Mouse (Mus musculus): ENCODE data around the gene Cebpzos. TPM values are rescaled to one million over a fixed set of nuclear protein-coding genes. Genes with fewer than 3 reads are reported as not detected.
A peak's percentile ranks its signal among the peaks of the same experiment; 100 is the strongest.

Cebpzos gene
- polyA plus RNA-seq, 1 experiment from 2014 or later: 112 TPM

GRCm38 (mm10) chr17:78906892-78907291 is 9.4 kb upstream of the Cebpzos start, which contains the start of gene Sult6b1:
Gene Sult6b1 (minus strand): TSS chr17:78906992.
- 85% methylated on average over 5 of the region's 5 CpGs for WGBS
- no peak within 1 kb of the TSS for H3K27ac ChIP-seq
- ATAC-seq (ENCODE audit: low FRiP score): no peak

DNA sequence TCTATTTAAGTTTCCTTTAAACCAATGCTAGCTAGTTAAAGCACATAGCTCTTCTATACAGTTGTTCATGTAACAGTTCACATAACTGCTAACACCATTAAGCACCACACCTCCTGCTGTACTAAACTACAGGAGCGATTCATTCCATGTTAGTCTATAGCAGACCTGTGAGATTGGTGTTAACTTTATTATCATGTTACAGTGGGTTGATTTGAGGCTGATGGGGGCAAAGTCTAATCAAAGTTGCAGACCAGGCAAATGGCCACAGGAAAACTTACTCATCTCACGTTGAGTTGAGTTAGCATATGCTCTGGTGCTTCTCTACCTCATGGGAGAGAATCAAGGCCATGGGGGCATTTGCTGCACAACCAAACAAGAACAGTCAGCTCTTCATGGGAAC is 6.9 kb upstream of the Cebpzos start:
- no peak overlapping the region for H3K4me2 ChIP-seq
- ATAC-seq (ENCODE audit: low FRiP score): no peak
- H3K9ac ChIP-seq: no peak overlapping the region
- H3K9me3 ChIP-seq: no peaks in the 10 kb centered on the region
- no peak overlapping the region for H3K27ac ChIP-seq
- no peaks in the 10 kb centered on the region for H3K4me1 ChIP-seq
- no peak overlapping the region for H3K4me3 ChIP-seq (replicated peaks)
- WGBS: 82% methylated on average over 2 of the region's 2 CpGs
- no peaks in the 10 kb centered on the region for H3K36me3 ChIP-seq (replicated peaks)
- no peaks in the 10 kb centered on the region; the same call in 1 of the 2 replicates for H3K27me3 ChIP-seq

More at GRCm38 (mm10) chr17:78906892-78907291, 9.4 kb upstream of the Cebpzos start, which contains the start of gene Sult6b1:
- H3K4me2 ChIP-seq: no peak within 1 kb of the TSS
- H3K27me3 ChIP-seq: no peaks in the 10 kb centered on the region; the same call in 1 of the 2 replicates
- H3K4me3 ChIP-seq (replicated peaks): no peak within 1 kb of the TSS
- H3K9ac ChIP-seq: no peak within 1 kb of the TSS
- no peaks in the 10 kb centered on the region for H3K4me1 ChIP-seq
- no peaks in the 10 kb centered on the region for H3K9me3 ChIP-seq
- H3K36me3 ChIP-seq (replicated peaks): no peaks in the 10 kb centered on the region

GRCm38 (mm10) chr17:78912861-78913281 is 3.4 kb upstream of the Cebpzos start:
- WGBS: 35% methylated on average over 6 of the region's 6 CpGs
- Histone ChIP-seq H3K27ac (no peak overlapping the region), H3K9ac (no peak overlapping the region), H3K4me2 (peak overlapping the region; percentile 47), H3K9me3 (no peaks in the 10 kb centered on the region), H3K4me1 (peaks cover 16% of the 10 kb centered on the region), H3K36me3 (replicated peaks) (no peaks in the 10 kb centered on the region), H3K4me3 (replicated peaks) (peak overlapping the region; percentile 37), H3K27me3 (no peaks in the 10 kb centered on the region; the same call in 1 of the 2 replicates)
- ATAC-seq (ENCODE audit: low FRiP score): peak; percentile 67

GRCm38 (mm10) chr17:78913921-78914320 is 2.4 kb upstream of the Cebpzos start:
- Histone ChIP-seq H3K4me3 (replicated peaks) (no peak overlapping the region), H3K4me1 (peaks cover 18% of the 10 kb centered on the region), H3K36me3 (replicated peaks) (no peaks in the 10 kb centered on the region), H3K4me2 (no peak overlapping the region), H3K27ac (no peak overlapping the region), H3K9ac (no peak overlapping the region), H3K9me3 (no peaks in the 10 kb centered on the region), H3K27me3 (no peaks in the 10 kb centered on the region)
- WGBS: 73% methylated on average over 3 of the region's 3 CpGs
- no peak for ATAC-seq (ENCODE audit: low FRiP score)

- WGBS: 59% methylated on average over 6 of the region's 6 CpGs
- Histone ChIP-seq H3K4me3 (replicated peaks) (peak overlapping the region; percentile 63), H3K9ac (0 out of 2 replicates have a peak overlapping the region, but pooled peaks have one; percentile 74), H3K4me1 (peaks cover 18% of the 10 kb centered on the region), H3K4me2 (peak overlapping the region; percentile 69), H3K27ac (peak overlapping the region; percentile 81; the same call in 1 of the 2 replicates), H3K36me3 (replicated peaks) (peaks cover 16% of the 10 kb centered on the region), H3K27me3 (no peaks in the 10 kb centered on the region), H3K9me3 (no peaks in the 10 kb centered on the region)
- peak; percentile 15 for ATAC-seq (ENCODE audit: low FRiP score)
Observed at GRCm38 (mm10) chr17:78915772-78916171, 528 bp upstream of the Cebpzos start.

DNA sequence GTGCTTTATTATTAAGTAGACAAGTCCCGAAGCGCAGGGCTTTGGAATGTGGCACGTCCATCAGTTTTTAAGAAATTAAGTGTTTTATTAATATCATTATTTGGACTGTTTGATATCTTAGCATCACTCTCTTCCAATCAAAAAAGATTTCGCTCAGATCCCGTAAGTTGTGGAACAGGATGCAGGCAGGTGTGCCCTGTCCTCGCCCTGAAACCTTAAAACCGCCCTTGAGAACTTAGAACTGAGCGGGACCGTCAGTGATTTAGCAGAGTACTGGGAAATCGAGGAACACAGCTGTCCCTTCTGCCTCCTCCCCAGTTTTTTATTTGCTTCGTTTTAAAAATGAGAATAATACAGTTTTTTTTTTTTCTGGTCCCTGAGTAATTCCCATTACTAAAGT is 599 bp downstream of the Cebpzos start:
- no peaks in the 10 kb centered on the region for H3K27me3 ChIP-seq
- peak overlapping the region; percentile 74 for H3K9ac ChIP-seq
- peak; percentile 20; the same call in 1 of the 2 replicates for ATAC-seq (ENCODE audit: low FRiP score)
- H3K4me2 ChIP-seq: peak overlapping the region; percentile 69
- H3K27ac ChIP-seq: peak overlapping the region; percentile 81
- H3K36me3 ChIP-seq (replicated peaks): peaks cover 26% of the 10 kb centered on the region
- peak overlapping the region; percentile 63 for H3K4me3 ChIP-seq (replicated peaks)
- WGBS: 3% methylated on average over 11 of the region's 11 CpGs
- no peaks in the 10 kb centered on the region for H3K9me3 ChIP-seq
- H3K4me1 ChIP-seq: peaks cover 18% of the 10 kb centered on the region

- ATAC-seq (ENCODE audit: low FRiP score): no peak
- Histone ChIP-seq H3K36me3 (replicated peaks) (peaks cover 33% of the 10 kb centered on the region), H3K4me3 (replicated peaks) (0 out of 2 replicates have a peak overlapping the region, but pooled peaks have one; percentile 63), H3K27ac (no peak overlapping the region), H3K4me2 (peak overlapping the region; percentile 69), H3K4me1 (peaks cover 18% of the 10 kb centered on the region), H3K9me3 (no peaks in the 10 kb centered on the region), H3K9ac (no peak overlapping the region), H3K27me3 (no peaks in the 10 kb centered on the region)
- WGBS: 39% methylated on average over 6 of the region's 6 CpGs
Observed at GRCm38 (mm10) chr17:78917696-78918095, 1.4 kb downstream of the Cebpzos start.

GRCm38 (mm10) chr17:78935857-78936256 is 19.6 kb downstream of the Cebpzos start:
- Histone ChIP-seq H3K36me3 (replicated peaks) (peaks cover 47% of the 10 kb centered on the region), H3K9me3 (no peaks in the 10 kb centered on the region), H3K9ac (peak overlapping the region; percentile 76), H3K27me3 (no peaks in the 10 kb centered on the region), H3K4me1 (peaks cover 21% of the 10 kb centered on the region), H3K4me2 (peak overlapping the region; percentile 77), H3K4me3 (replicated peaks) (peak overlapping the region; percentile 76), H3K27ac (no peak overlapping the region)
- no peak for ATAC-seq (ENCODE audit: low FRiP score)
- 82% methylated on average over 2 of the region's 2 CpGs for WGBS

DNA sequence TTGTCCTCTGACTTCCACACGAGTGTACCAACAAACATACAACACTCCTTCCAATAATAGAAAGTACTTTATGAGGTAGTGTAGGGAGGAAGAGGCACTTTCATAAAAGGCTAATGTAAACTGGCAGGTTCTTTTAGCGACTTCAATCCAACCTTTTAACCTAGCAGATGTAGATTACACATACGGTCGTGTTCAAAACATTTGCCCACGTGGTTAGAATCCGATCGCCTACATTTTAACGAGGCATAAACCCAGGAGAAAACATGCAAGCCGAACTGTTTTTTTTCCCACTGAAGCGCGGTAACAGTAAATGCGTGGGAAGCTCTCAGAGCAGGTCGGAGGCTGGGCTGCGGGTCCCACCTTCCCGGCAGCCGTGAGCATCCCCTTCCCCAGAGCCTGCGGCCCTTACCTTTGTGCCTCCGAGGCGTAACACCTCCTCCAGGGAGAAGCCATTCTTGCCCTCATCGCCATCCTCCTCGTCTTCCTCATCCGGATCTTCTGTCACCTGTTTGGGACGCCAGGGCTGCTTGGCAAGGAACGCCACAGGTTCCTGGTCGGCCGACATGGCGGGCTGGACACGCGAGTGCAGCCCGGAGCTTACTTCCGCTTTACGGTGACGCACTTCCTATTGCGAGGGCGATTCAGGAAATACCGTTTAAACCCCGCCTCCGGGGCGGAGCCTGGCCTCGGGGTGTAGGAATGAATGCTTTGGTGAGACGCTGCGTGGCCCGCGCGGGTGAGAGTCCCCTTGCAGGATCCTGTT is 20.3 kb downstream of the Cebpzos start, which contains the start of the genes Cebpz and Ndufaf7:
TSS of gene Cebpz (minus strand) at position 601 of the 763 bp plus-strand sequence.
TSS of gene Ndufaf7 (plus strand) at position 671 of the 763 bp plus-strand sequence.
- Histone ChIP-seq H3K4me1 (peaks cover 21% of the 10 kb centered on the region), H3K27me3 (no peaks in the 10 kb centered on the region), H3K9me3 (no peaks in the 10 kb centered on the region), H3K36me3 (replicated peaks) (peaks cover 42% of the 10 kb centered on the region), H3K9ac (peak within 1 kb of the TSS; percentile 76), H3K4me2 (peak within 1 kb of the TSS; percentile 77), H3K27ac (0 out of 2 replicates have a peak within 1 kb of the TSS, but pooled peaks have one; percentile 31), H3K4me3 (replicated peaks) (peak within 1 kb of the TSS; percentile 76)
- ATAC-seq (ENCODE audit: low FRiP score): peak; percentile 99
- WGBS: under 1% methylated on average over 45 of the region's 45 CpGs

GRCm38 (mm10) chr17:78937229-78937853 is 21.0 kb downstream of the Cebpzos start:
- H3K27me3 ChIP-seq: no peaks in the 10 kb centered on the region
- H3K36me3 ChIP-seq (replicated peaks): peaks cover 42% of the 10 kb centered on the region
- WGBS: 10% methylated on average over 26 of the region's 26 CpGs
- H3K9me3 ChIP-seq: no peaks in the 10 kb centered on the region
- peaks cover 21% of the 10 kb centered on the region for H3K4me1 ChIP-seq
- peak overlapping the region; percentile 76 for H3K9ac ChIP-seq
- H3K4me2 ChIP-seq: peak overlapping the region; percentile 77
- peak; percentile 30; the same call in 1 of the 2 replicates for ATAC-seq (ENCODE audit: low FRiP score)
- 0 out of 2 replicates have a peak overlapping the region, but pooled peaks have one; percentile 31 for H3K27ac ChIP-seq
- H3K4me3 ChIP-seq (replicated peaks): peak overlapping the region; percentile 76

GRCm38 (mm10) chr17:78938927-78939326 is 22.6 kb downstream of the Cebpzos start:
- H3K27ac ChIP-seq: no peak overlapping the region
- H3K9me3 ChIP-seq: no peaks in the 10 kb centered on the region
- H3K27me3 ChIP-seq: no peaks in the 10 kb centered on the region
- 90% methylated on average over 4 of the region's 4 CpGs for WGBS
- no peak overlapping the region for H3K9ac ChIP-seq
- H3K36me3 ChIP-seq (replicated peaks): peaks cover 33% of the 10 kb centered on the region
- no peak overlapping the region for H3K4me3 ChIP-seq (replicated peaks)
- H3K4me2 ChIP-seq: no peak overlapping the region
- H3K4me1 ChIP-seq: peaks cover 16% of the 10 kb centered on the region
- no peak for ATAC-seq (ENCODE audit: low FRiP score)

DNA sequence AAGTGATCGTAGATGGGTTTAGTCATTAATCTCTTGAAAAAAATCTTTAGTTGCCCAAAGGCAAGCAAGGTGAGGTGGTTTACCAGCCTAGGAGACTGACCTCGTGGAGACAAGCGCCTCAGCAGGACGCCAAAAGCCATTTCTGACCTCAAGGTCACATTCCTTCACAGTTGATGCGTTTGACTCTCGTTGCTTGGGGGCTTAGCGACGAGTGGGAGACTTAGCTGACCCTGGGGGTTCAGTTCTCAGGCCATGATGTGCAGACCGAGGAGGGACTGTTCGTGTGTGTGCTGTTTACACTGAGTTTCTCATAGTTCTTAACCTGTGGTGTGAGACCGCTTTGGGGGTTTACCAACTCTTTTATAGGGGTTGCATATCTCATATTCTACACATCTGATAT is 26.3 kb downstream of the Cebpzos start:
- Histone ChIP-seq H3K4me1 (peaks cover 6% of the 10 kb centered on the region), H3K9me3 (no peaks in the 10 kb centered on the region), H3K4me2 (no peak overlapping the region), H3K36me3 (replicated peaks) (peaks cover 36% of the 10 kb centered on the region), H3K27ac (no peak overlapping the region), H3K9ac (no peak overlapping the region), H3K27me3 (no peaks in the 10 kb centered on the region), H3K4me3 (replicated peaks) (no peak overlapping the region)
- no peak for ATAC-seq (ENCODE audit: low FRiP score)
- WGBS: 66% methylated on average over 11 of the region's 11 CpGs
